Mouse (Mus musculus) stomach, postnatal 0 days (tissue): ENCODE data around the gene Srsf1.

Source experiments
- CTCF ChIP-seq: IDR thresholded peaks from 2 replicates; pipeline ENCODE4 v1.5.1; 2016; ENCODE audit warnings: antibody characterized with exemption, low read depth, mild to moderate bottlenecking, moderate library complexity
- EP300 ChIP-seq: optimal IDR thresholded peaks from 2 replicates; pipeline ENCODE3; 2016; ENCODE audit warnings: antibody characterized with exemption

- no peak for TF ChIP-seq CTCF
- no peak for TF ChIP-seq EP300
These were observed 20.0 kb downstream of the Srsf1 start for GRCm38 (mm10) chr11:88067191-88067585.
